Mouse (Mus musculus) liver, embryonic 14.5 days (tissue): ENCODE results near the gene Sult5a1. TPM values are rescaled to one million over a fixed set of nuclear protein-coding genes. Genes with fewer than 3 reads are reported as not detected.
"Not testable (repeated sequence)": the region's sequence is repeated elsewhere in the genome, so short reads cannot be mapped to it uniquely, and the experiment has no call there.

ENCODE experiments used
- ATAC-seq: fragments of 200-750 bp; cut with Nextera tagmentation; 2 replicates; pipeline ENCODE4 v1.8.0; 2017; ENCODE audit warnings: moderate number of reproducible peaks, mild to moderate bottlenecking, moderate library complexity; ENCODE audit not compliant: insufficient read depth
- DNase-seq, 3 experiments: peaks; one replicate each; pipeline ENCODE4 v3.0.0-alpha.2; 2012 to 2013; ENCODE audit warnings: low read depth in 3 of 3, low spot score in 3 of 3
- H3K27ac ChIP-seq: fragments of 300-500 bp; sonication (generic); 2 replicates; pipeline ENCODE4 v1.5.1; 2014; ENCODE audit warnings: moderate library complexity, mild to moderate bottlenecking, control low read depth, inconsistent platforms
- H3K27me3 ChIP-seq: fragments of 300-500 bp; sonication (generic); 2 replicates; pipeline ENCODE4 v1.6.1; 2014; ENCODE audit warnings: mild to moderate bottlenecking, low read length, moderate library complexity; ENCODE audit not compliant: control insufficient read depth, insufficient read depth
- H3K36me3 ChIP-seq: fragments of 300-500 bp; sonication (generic); replicated peaks from 2 replicates; pipeline ENCODE4 v1.6.1; 2014; ENCODE audit warnings: low read depth; ENCODE audit not compliant: control insufficient read depth, insufficient read depth
- H3K4me1 ChIP-seq, 2 experiments: fragments of 200-500 bp in 1 of 2; fragments of 300-500 bp in 1 of 2; sonication (generic) in 1 of 2; replicated peaks; 2 replicates each; pipeline ENCODE4 v1.6.1; 2012 to 2014; ENCODE audit warnings: antibody characterized with exemption in 1 of 2, inconsistent platforms in 1 of 2, low read length in 1 of 2; ENCODE audit not compliant: control insufficient read depth in 2 of 2, insufficient read depth in 2 of 2
- H3K4me2 ChIP-seq: fragments of 300-500 bp; sonication (generic); 2 replicates; pipeline ENCODE4 v1.6.1; 2014; ENCODE audit warnings: low read depth, mild to moderate bottlenecking, control low read depth, moderate library complexity
- H3K4me3 ChIP-seq, 2 experiments: fragments of 200-500 bp in 1 of 2; fragments of 300-500 bp in 1 of 2; sonication (generic) in 1 of 2; 2 replicates each; pipeline ENCODE4 v1.5.1; 2012 to 2014; ENCODE audit warnings: low read depth in 2 of 2, low read length in 2 of 2, mild to moderate bottlenecking in 2 of 2, control low read depth in 1 of 2, inconsistent platforms in 1 of 2, moderate library complexity in 1 of 2; ENCODE audit not compliant: insufficient read depth in 1 of 2
- H3K9ac ChIP-seq: fragments of 300-500 bp; sonication (generic); replicated peaks from 2 replicates; pipeline ENCODE4 v1.6.1; 2014; ENCODE audit warnings: mild to moderate bottlenecking, control low read depth, moderate library complexity
- H3K9me3 ChIP-seq: fragments of 300-500 bp; sonication (generic); 2 replicates; pipeline ENCODE4 v1.6.1; 2016; ENCODE audit warnings: low read length, mixed read lengths; ENCODE audit not compliant: control insufficient read depth
- CTCF ChIP-seq: IDR thresholded peaks from 2 replicates; pipeline ENCODE4 v1.5.1; 2016; ENCODE audit warnings: antibody characterized with exemption, low read depth, control low read depth
- EP300 ChIP-seq: IDR thresholded peaks from 2 replicates; pipeline ENCODE4 v1.6.1; 2016; ENCODE audit warnings: antibody characterized with exemption, low read depth
- WGBS: fragments of 180-500 bp; shearing (Covaris S2); extraction: QIAGEN DNeasy Blood & Tissue Kit; methylation state at CpG from one replicate; pipeline ENCODE4 v1.1.7; 2014; ENCODE audit not compliant: insufficient replicate concordance; 5-methylcytosine and 5-hydroxymethylcytosine counted together
- polyA plus RNA-seq, 2 experiments: library from polyadenylated mRNA; depleted of rRNA in 1 of 2; stranded (reverse) in 1 of 2; unstranded in 1 of 2; fragments of >200 nt; fragmentation: Nextera tagmentation in 1 of 2; extraction: Ambion mirVana in 1 of 2; gene quantifications; 2 replicates each; pipeline versions ENCODE4 v1.2.1 to v1.2.3; 2012 to 2014

Gene Sult5a1
- polyA plus RNA-seq, 2 experiments: 0.69 to 0.75 TPM

DNA sequence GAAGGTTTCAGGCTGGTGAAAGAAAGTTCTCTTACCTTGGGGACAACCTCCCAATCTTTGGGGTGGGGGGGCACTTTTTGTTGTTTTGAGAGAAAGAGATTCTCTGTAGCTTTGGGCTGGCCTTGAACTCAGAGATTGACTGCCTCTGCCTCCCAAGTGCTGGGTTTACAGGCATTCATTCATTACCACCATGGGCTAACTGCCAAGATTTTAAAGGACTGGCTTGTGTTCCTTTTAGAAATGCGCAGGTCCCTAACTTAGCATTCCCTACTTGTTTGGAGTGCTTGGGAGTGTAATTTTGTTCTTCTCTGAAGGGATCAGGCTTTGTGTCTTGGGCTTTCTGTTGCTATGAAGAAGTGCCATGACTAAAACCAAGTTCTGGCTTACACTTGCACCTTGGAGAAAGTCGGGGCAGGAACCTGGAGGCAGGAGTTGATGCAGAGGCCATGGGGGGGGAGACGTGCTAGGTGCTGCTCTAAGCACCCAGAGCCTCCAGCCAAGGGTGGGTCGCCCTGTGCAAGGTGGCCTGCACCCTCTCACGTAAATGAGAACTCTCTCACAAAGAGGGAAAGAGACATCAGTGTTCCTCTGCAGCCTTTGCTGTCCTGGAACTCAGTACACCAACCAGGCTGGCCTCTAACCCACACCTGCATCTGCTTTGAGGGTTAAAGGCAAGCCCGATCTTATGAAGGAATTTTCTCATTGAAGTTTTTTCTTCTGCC, 53.9 kb downstream of the Sult5a1 start:
- DNase-seq (no peak), ATAC-seq (no peak)
- peak overlapping the region; percentile 75 for H3K27ac ChIP-seq
- peak overlapping the region; percentile 94 for H3K9ac ChIP-seq
- no peaks in the 10 kb centered on the region for H3K27me3 ChIP-seq
- peak overlapping the region; percentile 79 to 85 for H3K4me3 ChIP-seq
- H3K36me3 ChIP-seq: peaks cover 25% of the 10 kb centered on the region
- H3K9me3 ChIP-seq: no peaks in the 10 kb centered on the region
- no peak for TF ChIP-seq EP300
- TF ChIP-seq CTCF: no peak
- H3K4me1 ChIP-seq: peaks cover 4 to 6% of the 10 kb centered on the region in 2 experiments
- WGBS: 79% methylated on average over 6 of the region's 6 CpGs
- peak overlapping the region; percentile 97 for H3K4me2 ChIP-seq

DNA sequence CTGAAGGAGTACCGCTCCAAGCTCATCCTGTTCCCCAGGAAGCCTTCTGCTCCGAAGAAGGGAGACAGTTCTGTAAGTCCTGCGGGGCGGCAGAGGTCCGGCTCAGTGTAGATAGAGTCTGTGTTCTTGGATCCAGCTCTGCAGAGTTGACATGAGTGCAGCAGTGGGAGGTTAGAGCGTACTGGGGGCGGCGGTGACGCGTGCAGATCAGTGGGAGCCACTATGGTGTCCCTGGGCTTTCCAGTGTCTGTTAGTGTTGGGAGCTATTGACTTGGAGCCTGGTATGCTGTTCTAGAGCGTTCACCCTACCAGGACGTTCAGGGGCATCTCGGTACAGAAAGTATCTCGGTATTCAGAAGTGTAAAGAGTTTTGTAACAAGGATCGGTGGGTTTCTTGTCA, 54.8 kb downstream of the Sult5a1 start:
- DNase-seq (no peak), ATAC-seq (no peak)
- peaks cover 25% of the 10 kb centered on the region for H3K36me3 ChIP-seq
- no peaks in the 10 kb centered on the region for H3K9me3 ChIP-seq
- peak overlapping the region; percentile 79 to 85 for H3K4me3 ChIP-seq
- 4% methylated on average over 15 of the region's 15 CpGs for WGBS
- H3K9ac ChIP-seq: peak overlapping the region; percentile 94
- H3K27me3 ChIP-seq: no peaks in the 10 kb centered on the region
- TF ChIP-seq CTCF (no peak), EP300 (no peak)
- H3K27ac ChIP-seq: peak overlapping the region; percentile 75
- peak overlapping the region; percentile 97 for H3K4me2 ChIP-seq
- peaks cover 4 to 6% of the 10 kb centered on the region in 2 experiments for H3K4me1 ChIP-seq

DNA sequence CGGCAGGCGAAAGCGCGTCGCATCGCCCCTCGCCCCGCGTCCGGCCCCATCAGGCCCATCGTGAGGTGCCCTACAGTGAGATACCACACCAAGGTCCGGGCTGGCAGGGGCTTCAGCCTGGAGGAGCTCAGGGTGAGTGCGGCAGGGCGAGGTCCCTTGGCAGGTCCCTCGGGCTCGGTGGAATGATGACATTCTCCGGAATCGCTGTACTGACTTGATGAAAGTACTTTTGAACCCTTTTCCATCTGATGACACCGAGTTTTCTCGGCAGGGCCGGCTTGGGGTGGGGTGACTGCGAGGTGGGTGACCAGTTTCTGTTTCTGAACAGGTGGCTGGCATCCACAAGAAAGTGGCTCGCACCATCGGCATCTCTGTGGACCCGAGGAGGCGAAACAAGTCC, 55.3 kb downstream of the Sult5a1 start:
- WGBS: under 1% methylated on average over 26 of the region's 26 CpGs
- peak overlapping the region; percentile 94 for H3K9ac ChIP-seq
- not testable (repeated sequence) for DNase-seq, H3K4me1 ChIP-seq, ATAC-seq, H3K27me3 ChIP-seq, H3K9me3 ChIP-seq
- H3K4me3 ChIP-seq: peak overlapping the region; percentile 79 to 85
- peaks cover 25% of the 10 kb centered on the region for H3K36me3 ChIP-seq
- H3K4me2 ChIP-seq: peak overlapping the region; percentile 97
- peak overlapping the region; percentile 75 for H3K27ac ChIP-seq

DNA sequence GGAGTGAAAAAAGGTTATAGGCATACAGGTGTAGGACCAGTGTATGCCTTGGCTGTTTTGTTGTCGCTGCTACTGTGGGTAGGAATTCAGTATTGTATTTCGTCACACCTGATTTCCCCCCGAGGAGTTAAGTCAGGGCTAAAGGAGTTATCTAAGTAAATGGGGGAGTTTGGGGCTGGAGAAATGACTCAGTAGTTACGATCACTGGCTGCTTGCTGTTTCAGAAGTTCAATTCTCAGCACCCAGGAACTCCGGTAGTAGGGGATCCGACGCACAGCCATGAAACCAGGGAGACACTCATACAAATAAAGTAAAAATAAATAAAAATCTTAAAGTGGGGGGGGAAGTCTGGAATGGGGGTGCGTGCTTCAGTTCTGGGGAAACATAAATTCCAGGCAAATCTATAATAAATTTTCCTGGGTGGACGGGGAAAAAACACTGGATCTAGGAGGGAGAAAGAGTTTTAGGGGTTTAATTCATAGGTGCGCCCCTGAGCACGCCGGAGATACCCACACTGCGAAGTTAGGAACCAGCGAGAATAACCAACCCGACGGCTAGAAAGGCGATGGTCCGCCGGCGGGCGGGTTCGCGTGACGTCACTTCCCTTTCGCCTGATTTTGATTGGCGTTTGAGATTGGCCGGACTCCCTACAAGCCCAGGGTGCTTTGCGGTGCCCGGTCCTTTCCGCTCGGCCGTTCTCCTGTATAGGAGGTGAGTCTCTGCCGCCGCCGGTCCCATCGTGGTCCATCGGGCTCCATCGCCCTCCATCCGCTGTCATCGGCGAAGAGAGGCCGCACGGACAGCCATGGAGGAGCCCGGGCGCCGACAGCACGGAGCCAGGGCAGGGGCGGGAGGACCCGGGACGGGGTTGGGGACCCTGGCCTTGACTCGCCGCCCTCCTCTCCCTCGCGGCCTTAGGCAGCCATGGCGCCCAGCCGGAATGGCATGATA, 56.1 kb downstream of the Sult5a1 start, which contains the start of gene Rpl13:
Gene Rpl13 (plus strand): TSS at position 616 of the 951 bp plus-strand sequence.
- Histone ChIP-seq H3K4me2 (peak within 1 kb of the TSS; percentile 97), H3K27me3 (no peaks in the 10 kb centered on the region), H3K27ac (peak within 1 kb of the TSS; percentile 75), H3K4me3 (peak within 1 kb of the TSS; percentile 79 to 85), H3K4me1 (peaks cover 4 to 6% of the 10 kb centered on the region in 2 experiments), H3K9ac (peak within 1 kb of the TSS; percentile 94), H3K36me3 (peaks cover 25% of the 10 kb centered on the region), H3K9me3 (no peaks in the 10 kb centered on the region)
- under 1% methylated on average over 56 of the region's 56 CpGs for WGBS
- peak; percentile 93 for ATAC-seq
- TF ChIP-seq CTCF (no peak), EP300 (peak; percentile 6; the same call in 1 of the 2 replicates)
- peak; percentile 89 to 92 (median 92) for DNase-seq
